Mouse (Mus musculus) CH12.LX (cell line): ENCODE results near the gene D10Wsu102e.

Experiments used
- CTCF ChIP-seq, 2 experiments: IDR thresholded peaks in 1 of 2; conservative IDR thresholded peaks in 1 of 2; 2 replicates each; pipeline ENCODE4 v1.5.1; 2011 to 2012; ENCODE audit warnings: low read depth in 2 of 2, low read length in 2 of 2, improper control_type of control experiment in 1 of 2, inconsistent platforms in 1 of 2, mild to moderate bottlenecking in 1 of 2, moderate library complexity in 1 of 2
- EP300 ChIP-seq: IDR thresholded peaks from 2 replicates; pipeline ENCODE4 v1.6.1; 2011; ENCODE audit warnings: low read length, improper control_type of control experiment
- GABPA ChIP-seq: IDR thresholded peaks from 2 replicates; pipeline ENCODE4 v1.6.1; 2012; ENCODE audit warnings: low read depth, low read length, improper control_type of control experiment, inconsistent platforms; ENCODE audit not compliant: insufficient replicate concordance
- JUN ChIP-seq: IDR thresholded peaks from 2 replicates; pipeline ENCODE4 v1.6.1; 2011; ENCODE audit warnings: low read depth, mild to moderate bottlenecking, low read length, improper control_type of control experiment, moderate library complexity; ENCODE audit not compliant: insufficient read depth
- MAZ ChIP-seq: IDR thresholded peaks from 2 replicates; pipeline ENCODE4 v1.6.1; 2012; ENCODE audit warnings: low read depth, mild to moderate bottlenecking, inconsistent platforms, low read length, improper control_type of control experiment, moderate library complexity
- PAX5 ChIP-seq: IDR thresholded peaks from 2 replicates; pipeline ENCODE4 v1.6.1; 2012; ENCODE audit warnings: low read length, inconsistent platforms, mixed read lengths
- POLR2A ChIP-seq: IDR thresholded peaks from 2 replicates; pipeline ENCODE4 v1.6.1; 2011; ENCODE audit warnings: low read depth, mild to moderate bottlenecking, improper control_type of control experiment, low read length
- SIN3A ChIP-seq: IDR thresholded peaks from 2 replicates; pipeline ENCODE4 v1.6.1; 2012; ENCODE audit warnings: low read length, improper control_type of control experiment, inconsistent platforms
- SMC3 ChIP-seq: IDR thresholded peaks from 2 replicates; pipeline ENCODE4 v1.6.1; 2011; ENCODE audit warnings: low read depth, low read length, improper control_type of control experiment
- UBTF ChIP-seq: IDR thresholded peaks from 2 replicates; pipeline ENCODE4 v1.6.1; 2012; ENCODE audit warnings: low read depth, mild to moderate bottlenecking, inconsistent platforms, low read length, improper control_type of control experiment, moderate library complexity
- ZMIZ1 ChIP-seq: IDR thresholded peaks from 2 replicates; pipeline ENCODE4 v1.6.1; 2012; ENCODE audit warnings: low read depth, mild to moderate bottlenecking, inconsistent platforms, low read length, improper control_type of control experiment
- ZNF384 ChIP-seq: IDR thresholded peaks from 2 replicates; pipeline ENCODE4 v1.6.1; 2012; ENCODE audit warnings: low read depth, low read length, improper control_type of control experiment, inconsistent platforms

DNA sequence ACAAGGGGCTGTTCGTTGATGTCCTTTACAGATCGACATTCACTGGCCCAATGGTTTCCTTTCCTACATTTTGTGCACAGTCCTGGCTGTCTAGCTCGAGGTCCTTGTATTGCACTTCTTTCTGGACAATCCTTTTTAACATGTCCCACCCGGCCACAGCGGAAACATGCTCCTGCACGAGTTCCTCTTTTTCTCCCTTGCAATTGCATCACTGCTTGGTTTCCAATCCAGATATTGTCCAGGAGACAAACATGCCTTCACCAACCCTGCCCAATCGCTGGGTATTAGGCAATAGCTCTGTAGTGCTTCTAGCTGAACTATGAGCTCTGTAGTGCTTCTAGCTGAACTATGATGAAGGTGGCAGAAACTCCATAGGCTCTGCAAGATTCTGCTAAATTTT, 88.6 kb downstream of the D10Wsu102e start:
- TF ChIP-seq JUN: no peak
- TF ChIP-seq SIN3A: no peak
- TF ChIP-seq POLR2A: no peak
- no peak for TF ChIP-seq SMC3
- no peak for TF ChIP-seq PAX5
- no peak for TF ChIP-seq CTCF (conservative IDR thresholded peaks at IDR 0.05 in 1 of 2, IDR thresholded peaks at IDR 0.05 in 1 of 2; ENCODE audit: low read depth in 2 of 2, low read length in 2 of 2)
- TF ChIP-seq ZNF384: no peak
- no peak for TF ChIP-seq EP300
- no peak for TF ChIP-seq GABPA
- TF ChIP-seq ZMIZ1: no peak
- TF ChIP-seq UBTF: no peak
- no peak for TF ChIP-seq MAZ
